Mouse (Mus musculus) lung, adult 18-20 months (tissue): ENCODE data around the gene Fam171a2.
A peak's percentile ranks its signal among the peaks of the same experiment; 100 is the strongest.
"Not testable (repeated sequence)": the region's sequence is repeated elsewhere in the genome, so short reads cannot be mapped to it uniquely, and the experiment has no call there.

Experiments used
- DNase-seq, 2 experiments: peaks; one replicate each; pipeline ENCODE4 v3.0.0; 2022; ENCODE audit warnings: mixed read lengths in 2 of 2

Fam171a2 gene

GRCm38 (mm10) chr11:102393238-102393634 lies 54.2 kb downstream of the Fam171a2 start, which contains the start of gene Rundc3a:
TSS of gene Rundc3a (plus strand) at chr11:102393403.
- peak; percentile 58 to 72 for DNase-seq

GRCm38 (mm10) chr11:102392441-102393237 lies 54.8 kb downstream of the Fam171a2 start:
- no peak for DNase-seq

- DNase-seq, result not testable (repeated sequence)
These were observed 58.0 kb downstream of the Fam171a2 start for GRCm38 (mm10) chr11:102389436-102389835.
